Comparison of ENCODE assay signal across 10 mouse cellular contexts in genomic region chr7:4901171-4901570, GRCm38 (mm10). TPM values are rescaled to one million over a fixed set of nuclear protein-coding genes. Genes with fewer than 3 reads are reported as not detected.
A peak's percentile ranks its signal among the peaks of the same experiment; 100 is the strongest.
DNase-seq lines count a peak whose midpoint lies in the region; ATAC-seq lines count a peak whose summit lies in the region.
"Had no signal": no experiment of that assay in that cellular context is flagged by ENCODE, and none has a peak within 500 bp of the region (broad histone marks: within the 10 kb centered on the region; RNA-seq: fewer than 3 reads in every experiment).

No protein-coding gene starts in this region.

- peaks cover 37% of the 10 kb centered on the region for H3K27me3 ChIP-seq in forebrain, embryonic 10.5 days (ENCODE audit: poor library complexity, severe bottlenecking)
- H3K27me3 ChIP-seq in forebrain, embryonic 14.5 days (replicated peaks; ENCODE audit: control insufficient read depth, insufficient read depth, low read length) = no peaks in the 10 kb centered on the region
- peaks cover 6% of the 10 kb centered on the region for H3K27me3 ChIP-seq in midbrain, embryonic 11.5 days (ENCODE audit: control insufficient read depth, insufficient read depth, low read length)
- no peaks in the 10 kb centered on the region for H3K27me3 ChIP-seq in midbrain, embryonic 13.5 days
- H3K27me3 ChIP-seq: hindbrain, embryonic 15.5 days had no signal

- no peaks in the 10 kb centered on the region for H3K36me3 ChIP-seq in forebrain, embryonic 10.5 days (replicated peaks)
- no peaks in the 10 kb centered on the region for H3K36me3 ChIP-seq in forebrain, embryonic 14.5 days (ENCODE audit: control insufficient read depth, insufficient read depth, low read length)
- no peaks in the 10 kb centered on the region for H3K36me3 ChIP-seq in midbrain, embryonic 11.5 days (ENCODE audit: control insufficient read depth, insufficient read depth, low read length)
- H3K36me3 ChIP-seq in midbrain, embryonic 13.5 days = no peaks in the 10 kb centered on the region
- H3K36me3 ChIP-seq: hindbrain, embryonic 15.5 days; neural tube, embryonic 12.5 days had no signal

- peak overlapping the region; percentile 39; the same call in 1 of the 2 replicates for H3K4me3 ChIP-seq in forebrain, embryonic 10.5 days
- H3K4me3 ChIP-seq in forebrain, embryonic 14.5 days (ENCODE audit: low read depth, low read length) = no peak overlapping the region
- H3K4me3 ChIP-seq in midbrain, embryonic 11.5 days (ENCODE audit: low read depth, low read length) = no peak overlapping the region
- no peak overlapping the region for H3K4me3 ChIP-seq in midbrain, embryonic 13.5 days (replicated peaks)
- H3K4me3 ChIP-seq: neural tube, embryonic 12.5 days had no signal

- H3K4me1 ChIP-seq in forebrain, embryonic 10.5 days = peaks cover 25% of the 10 kb centered on the region
- 0 out of 2 replicates have a peak, but pooled peaks cover 2% of the 10 kb centered on the region for H3K4me1 ChIP-seq in forebrain, embryonic 14.5 days (ENCODE audit: control insufficient read depth, insufficient read depth, low read length)
- peaks cover 3% of the 10 kb centered on the region; the same call in 1 of the 2 replicates for H3K4me1 ChIP-seq in midbrain, embryonic 11.5 days (ENCODE audit: control insufficient read depth, insufficient read depth, low read length)
- H3K4me1 ChIP-seq in midbrain, embryonic 13.5 days (replicated peaks) = peaks cover 19% of the 10 kb centered on the region

- no peak overlapping the region for H3K27ac ChIP-seq in forebrain, embryonic 10.5 days
- no peak overlapping the region for H3K27ac ChIP-seq in forebrain, embryonic 14.5 days (ENCODE audit: low read depth, low read length)
- no peak overlapping the region for H3K27ac ChIP-seq in midbrain, embryonic 11.5 days (ENCODE audit: low read depth, low read length)
- H3K27ac ChIP-seq in midbrain, embryonic 13.5 days = no peak overlapping the region
- H3K27ac ChIP-seq: neural tube, embryonic 12.5 days had no signal

- 43% methylated on average over 8 of the region's 8 CpGs for WGBS in forebrain, embryonic 10.5 days
- 47% methylated on average over 8 of the region's 8 CpGs for WGBS in forebrain, embryonic 14.5 days
- 44% methylated on average over 8 of the region's 8 CpGs for WGBS in midbrain, embryonic 11.5 days
- WGBS in midbrain, embryonic 13.5 days = 52% methylated on average over 8 of the region's 8 CpGs

- no peak for DNase-seq in forebrain, embryonic 10.5 days (ENCODE audit: extremely low spot score, low spot score)
- no peak for DNase-seq in forebrain, embryonic 14.5 days (ENCODE audit: low spot score)
- DNase-seq in midbrain, embryonic 11.5 days (ENCODE audit: low spot score, missing footprints) = peak; percentile 90
- DNase-seq in retina, postnatal 1 day = peak; percentile 55
- DNase-seq in layer of hippocampus, adult 18-20 months (ENCODE audit: low spot score in 2 of 2) = no peak
- DNase-seq in urinary bladder, postnatal 4 days (ENCODE audit: low spot score in 2 of 2) = no peak

- no peak overlapping the region for H3K9ac ChIP-seq in forebrain, embryonic 14.5 days (ENCODE audit: low read length)
- no peak overlapping the region for H3K9ac ChIP-seq in midbrain, embryonic 11.5 days (ENCODE audit: low read length)
- no peak overlapping the region for H3K9ac ChIP-seq in midbrain, embryonic 13.5 days (replicated peaks)
- H3K9ac ChIP-seq: neural tube, embryonic 12.5 days had no signal

- ATAC-seq in forebrain, embryonic 14.5 days = no peak
- ATAC-seq in midbrain, embryonic 11.5 days (ENCODE audit: low FRiP score) = 0 out of 2 replicates have a peak, but pooled peaks have one; percentile 12
- no peak for ATAC-seq in midbrain, embryonic 13.5 days
- ATAC-seq in granulocyte monocyte progenitor cell, adult 5-6 weeks (replicated peaks; ENCODE audit: poor library complexity, severe bottlenecking) = peak; percentile 74

- peaks cover 9% of the 10 kb centered on the region for H3K9me3 ChIP-seq in forebrain, embryonic 10.5 days
- 0 out of 2 replicates have a peak, but pooled peaks cover 6% of the 10 kb centered on the region for H3K9me3 ChIP-seq in forebrain, embryonic 14.5 days (replicated peaks; ENCODE audit: control insufficient read depth, low read length)
- no peaks in the 10 kb centered on the region for H3K9me3 ChIP-seq in midbrain, embryonic 11.5 days (ENCODE audit: control insufficient read depth, low read length)
- H3K9me3 ChIP-seq in midbrain, embryonic 13.5 days = no peaks in the 10 kb centered on the region
- H3K9me3 ChIP-seq: hindbrain, embryonic 15.5 days had no signal

- no peak overlapping the region for H3K4me2 ChIP-seq in forebrain, embryonic 14.5 days (ENCODE audit: low read length)
- no peak overlapping the region for H3K4me2 ChIP-seq in midbrain, embryonic 11.5 days
- H3K4me2 ChIP-seq in midbrain, embryonic 13.5 days (replicated peaks) = no peak overlapping the region

RNA-seq across cellular contexts. Expression of gene Gm36210, which starts 5.1 kb away (rescaled TPM):
- polyA plus RNA-seq in forebrain, embryonic 10.5 days (2016; fragmentation: Nextera tagmentation; extraction: Ambion mirVana) = 0.12 and 0.22 TPM in 2 replicates
- polyA plus RNA-seq in forebrain, embryonic 14.5 days (2014; fragmentation: Nextera tagmentation; extraction: Ambion mirVana) = 0.33 and 0.44 TPM in 2 replicates
- polyA plus RNA-seq in midbrain, embryonic 11.5 days (2014; fragmentation: Nextera tagmentation; extraction: Ambion mirVana) = 0.12 TPM in 1 of 2 replicates, not detected in the other
- polyA plus RNA-seq in midbrain, embryonic 13.5 days (2015; fragmentation: Nextera tagmentation; extraction: Ambion mirVana) = 0.31 and 0.32 TPM in 2 replicates
- not detected in 2 replicates for total RNA-seq in granulocyte monocyte progenitor cell, adult 5-6 weeks (2014; fragmentation: Nextera tagmentation)
- not detected in 2 replicates for total RNA-seq in granulocyte monocyte progenitor cell, adult 5-6 weeks (2017)
- under 1 TPM in 1 of 2 experiments, not detected in 1; 0.25 TPM for total RNA-seq in layer of hippocampus, adult 18-20 months (2021)

RNA-seq across cellular contexts. Expression of gene Zfp628, which starts 13.8 kb away (rescaled TPM):
- 4.1 and 4.2 TPM in 2 replicates for polyA plus RNA-seq in forebrain, embryonic 10.5 days (2016; fragmentation: Nextera tagmentation; extraction: Ambion mirVana)
- 3.6 and 3.8 TPM in 2 replicates for polyA plus RNA-seq in forebrain, embryonic 14.5 days (2014; fragmentation: Nextera tagmentation; extraction: Ambion mirVana)
- polyA plus RNA-seq in midbrain, embryonic 11.5 days (2014; fragmentation: Nextera tagmentation; extraction: Ambion mirVana) = 3.5 and 3.8 TPM in 2 replicates
- 4.3 and 4.4 TPM in 2 replicates for polyA plus RNA-seq in midbrain, embryonic 13.5 days (2015; fragmentation: Nextera tagmentation; extraction: Ambion mirVana)
- total RNA-seq in granulocyte monocyte progenitor cell, adult 5-6 weeks (2014; fragmentation: Nextera tagmentation) = 4.6 and 7.7 TPM in 2 replicates
- total RNA-seq in granulocyte monocyte progenitor cell, adult 5-6 weeks (2017) = 1.0 and 1.2 TPM in 2 replicates
- total RNA-seq in layer of hippocampus, adult 18-20 months (2021) = 10 to 100 TPM; 13.9 to 15.1 TPM

RNA-seq across cellular contexts. Expression of gene Nat14, which starts 20.7 kb away (rescaled TPM):
- polyA plus RNA-seq in forebrain, embryonic 10.5 days (2016; fragmentation: Nextera tagmentation; extraction: Ambion mirVana) = 8.1 and 8.3 TPM in 2 replicates
- polyA plus RNA-seq in forebrain, embryonic 14.5 days (2014; fragmentation: Nextera tagmentation; extraction: Ambion mirVana) = 9.8 and 17.7 TPM in 2 replicates
- polyA plus RNA-seq in midbrain, embryonic 11.5 days (2014; fragmentation: Nextera tagmentation; extraction: Ambion mirVana) = 8.0 and 10.4 TPM in 2 replicates
- 29.5 and 31.1 TPM in 2 replicates for polyA plus RNA-seq in midbrain, embryonic 13.5 days (2015; fragmentation: Nextera tagmentation; extraction: Ambion mirVana)
- total RNA-seq in granulocyte monocyte progenitor cell, adult 5-6 weeks (2014; fragmentation: Nextera tagmentation) = 1.4 TPM in 1 of 2 replicates, not detected in the other
- not detected in 2 replicates for total RNA-seq in granulocyte monocyte progenitor cell, adult 5-6 weeks (2017)
- 100 to 1,000 TPM; 114 to 119 TPM for total RNA-seq in layer of hippocampus, adult 18-20 months (2021)

RNA-seq across cellular contexts. Expression of gene Isoc2a, which starts 24.2 kb away (rescaled TPM):
- polyA plus RNA-seq in forebrain, embryonic 10.5 days (2016; fragmentation: Nextera tagmentation; extraction: Ambion mirVana) = 0.73 and 1.0 TPM in 2 replicates
- 0.53 and 0.59 TPM in 2 replicates for polyA plus RNA-seq in forebrain, embryonic 14.5 days (2014; fragmentation: Nextera tagmentation; extraction: Ambion mirVana)
- polyA plus RNA-seq in midbrain, embryonic 11.5 days (2014; fragmentation: Nextera tagmentation; extraction: Ambion mirVana) = 0.63 and 0.78 TPM in 2 replicates
- 0.43 and 0.65 TPM in 2 replicates for polyA plus RNA-seq in midbrain, embryonic 13.5 days (2015; fragmentation: Nextera tagmentation; extraction: Ambion mirVana)
- total RNA-seq in granulocyte monocyte progenitor cell, adult 5-6 weeks (2014; fragmentation: Nextera tagmentation) = 5.3 and 7.9 TPM in 2 replicates
- total RNA-seq in granulocyte monocyte progenitor cell, adult 5-6 weeks (2017) = 7.9 and 10.7 TPM in 2 replicates
- 10 to 100 TPM; 14.9 to 15.9 TPM for total RNA-seq in layer of hippocampus, adult 18-20 months (2021)

RNA-seq across cellular contexts. Expression of gene Ssc5d, which starts 24.4 kb away (rescaled TPM):
- polyA plus RNA-seq in forebrain, embryonic 10.5 days (2016; fragmentation: Nextera tagmentation; extraction: Ambion mirVana) = 1.2 and 1.3 TPM in 2 replicates
- polyA plus RNA-seq in forebrain, embryonic 14.5 days (2014; fragmentation: Nextera tagmentation; extraction: Ambion mirVana) = 0.23 and 0.41 TPM in 2 replicates
- polyA plus RNA-seq in midbrain, embryonic 11.5 days (2014; fragmentation: Nextera tagmentation; extraction: Ambion mirVana) = 1.0 and 1.6 TPM in 2 replicates
- 0.88 and 0.98 TPM in 2 replicates for polyA plus RNA-seq in midbrain, embryonic 13.5 days (2015; fragmentation: Nextera tagmentation; extraction: Ambion mirVana)
- total RNA-seq in granulocyte monocyte progenitor cell, adult 5-6 weeks (2014; fragmentation: Nextera tagmentation) = not detected in 2 replicates
- 0.05 TPM in 1 of 2 replicates, not detected in the other for total RNA-seq in granulocyte monocyte progenitor cell, adult 5-6 weeks (2017)
- total RNA-seq in layer of hippocampus, adult 18-20 months (2021) = 1 to 10 TPM; 1.8 to 2.6 TPM

Comparison
In these comparisons a context has a peak if more than half of its experiments do, and no peak if none do; other contexts are left out.
1. ATAC-seq: peak in midbrain, embryonic 11.5 days (single experiment) and granulocyte monocyte progenitor cell, adult 5-6 weeks (single experiment); none in forebrain, embryonic 14.5 days (single experiment) and midbrain, embryonic 13.5 days (single experiment).
2. DNase-seq: peak in midbrain, embryonic 11.5 days (single experiment) and retina, postnatal 1 day (single experiment); none in forebrain, embryonic 10.5 days (single experiment), forebrain, embryonic 14.5 days (single experiment), layer of hippocampus, adult 18-20 months (0 of 2) and urinary bladder, postnatal 4 days (0 of 2).